Mouse (Mus musculus): Measurements from ENCODE around the gene Mtx1. TPM values are rescaled to one million over a fixed set of nuclear protein-coding genes. Genes with fewer than 3 reads are reported as not detected.
A peak's percentile ranks its signal among the peaks of the same experiment; 100 is the strongest.
"Not testable (repeated sequence)": the region's sequence is repeated elsewhere in the genome, so short reads cannot be mapped to it uniquely, and the experiment has no call there.

Mtx1 gene
- polyA plus RNA-seq, 1 experiment from 2014 or later: 159 TPM

GRCm38 (mm10) chr3:89225918-89226317 lies 970 bp downstream of the Mtx1 start:
- Histone ChIP-seq H3K4me1 (peaks cover 54% of the 10 kb centered on the region), H3K27me3 (replicated peaks) (no peaks in the 10 kb centered on the region), H3K27ac (replicated peaks) (peak overlapping the region; percentile 80), H3K4me2 (peak overlapping the region; percentile 67), H3K36me3 (no peaks in the 10 kb centered on the region), H3K9ac (replicated peaks) (peak overlapping the region; percentile 48), H3K9me3 (replicated peaks) (no peaks in the 10 kb centered on the region), H3K4me3 (replicated peaks) (peak overlapping the region; percentile 41)
- ATAC-seq (ENCODE audit: low FRiP score): peak; percentile 42
- 9% methylated on average over 4 of the region's 4 CpGs for whole genome bisulfite sequencing

GRCm38 (mm10) chr3:89225321-89225815 lies 1.5 kb downstream of the Mtx1 start:
- H3K4me1 ChIP-seq: peaks cover 54% of the 10 kb centered on the region
- H3K27me3 ChIP-seq (replicated peaks): no peaks in the 10 kb centered on the region
- H3K9ac ChIP-seq (replicated peaks): peak overlapping the region; percentile 48
- no peak for ATAC-seq (ENCODE audit: low FRiP score)
- H3K4me3 ChIP-seq (replicated peaks): peak overlapping the region; percentile 41
- H3K27ac ChIP-seq (replicated peaks): peak overlapping the region; percentile 80
- no peaks in the 10 kb centered on the region for H3K9me3 ChIP-seq (replicated peaks)
- no peaks in the 10 kb centered on the region for H3K36me3 ChIP-seq
- WGBS: 20% methylated on average over 12 of the region's 12 CpGs
- H3K4me2 ChIP-seq: peak overlapping the region; percentile 67

DNA sequence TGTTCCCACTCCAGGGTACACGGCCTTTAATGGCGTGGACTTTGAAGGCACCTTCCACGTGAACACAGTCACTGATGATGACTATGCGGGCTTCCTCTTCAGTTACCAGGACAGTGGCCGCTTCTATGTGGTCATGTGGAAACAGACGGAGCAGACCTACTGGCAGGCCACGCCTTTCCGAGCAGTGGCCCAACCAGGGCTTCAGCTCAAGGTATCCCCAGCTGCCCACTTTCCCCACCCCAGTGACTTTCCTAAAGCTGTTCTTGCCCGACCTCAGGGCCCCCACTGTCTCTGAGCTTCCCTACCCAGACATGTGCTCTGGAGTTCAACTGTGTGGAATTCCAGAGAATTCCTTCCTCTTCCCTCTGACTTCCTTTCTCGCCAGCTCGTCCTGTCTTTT lies 2.1 kb downstream of the Mtx1 start:
- 45% methylated on average over 11 of the region's 11 CpGs for WGBS
- Histone ChIP-seq H3K27me3 (replicated peaks) (no peaks in the 10 kb centered on the region), H3K27ac (replicated peaks) (peak overlapping the region; percentile 80), H3K4me2 (peak overlapping the region; percentile 67), H3K4me1 (peaks cover 54% of the 10 kb centered on the region), H3K9me3 (replicated peaks) (no peaks in the 10 kb centered on the region), H3K9ac (replicated peaks) (peak overlapping the region; percentile 48), H3K36me3 (no peaks in the 10 kb centered on the region), H3K4me3 (replicated peaks) (peak overlapping the region; percentile 41)
- ATAC-seq (ENCODE audit: low FRiP score): no peak

DNA sequence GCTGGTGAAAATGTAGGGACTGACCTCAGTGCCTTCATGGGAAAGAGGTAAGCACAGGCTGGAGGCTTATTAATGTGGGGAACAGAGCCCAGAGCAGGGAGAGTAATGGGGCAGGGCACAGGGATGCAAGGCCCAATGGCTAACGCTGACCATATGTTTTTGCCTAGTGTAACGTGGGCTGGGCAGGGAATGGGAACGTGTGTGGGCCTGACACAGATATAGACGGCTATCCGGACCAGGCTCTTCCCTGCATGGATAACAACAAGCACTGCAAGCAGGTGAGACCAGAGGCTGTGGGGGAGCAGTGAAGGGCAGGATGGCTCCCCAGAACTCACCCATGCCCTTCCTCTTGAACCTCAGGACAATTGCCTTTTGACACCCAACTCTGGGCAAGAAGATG lies 5.7 kb downstream of the Mtx1 start:
- no peaks in the 10 kb centered on the region for H3K27me3 ChIP-seq (replicated peaks)
- WGBS: 77% methylated on average over 5 of the region's 5 CpGs
- ATAC-seq (ENCODE audit: low FRiP score): no peak
- no peaks in the 10 kb centered on the region for H3K36me3 ChIP-seq
- 0 out of 2 replicates have a peak overlapping the region, but pooled peaks have one; percentile 18 for H3K27ac ChIP-seq (replicated peaks)
- H3K4me2 ChIP-seq: no peak overlapping the region
- H3K4me3 ChIP-seq (replicated peaks): no peak overlapping the region
- H3K9ac ChIP-seq (replicated peaks): no peak overlapping the region
- peaks cover 30% of the 10 kb centered on the region for H3K4me1 ChIP-seq
- no peaks in the 10 kb centered on the region for H3K9me3 ChIP-seq (replicated peaks)

DNA sequence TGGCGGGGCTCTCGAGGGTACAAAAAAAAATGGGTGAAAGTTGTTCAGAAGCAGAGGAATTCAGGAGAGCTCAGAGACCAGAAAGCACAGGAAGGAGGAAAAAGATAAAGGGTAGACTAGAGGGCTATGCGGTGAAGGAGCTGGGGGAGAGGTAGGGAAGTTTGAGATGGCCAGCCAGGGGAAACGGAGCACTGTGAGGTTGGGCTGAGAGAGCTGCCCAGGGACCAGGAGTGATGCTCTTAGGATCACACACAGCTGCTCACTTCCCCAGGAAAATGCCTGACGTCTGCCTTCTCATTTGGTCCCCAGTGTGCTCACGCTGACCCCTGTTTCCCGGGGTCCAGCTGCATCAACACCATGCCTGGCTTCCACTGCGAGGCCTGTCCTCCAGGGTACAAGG lies 7.3 kb downstream of the Mtx1 start:
- H3K4me3 ChIP-seq (replicated peaks): no peak overlapping the region
- no peak for ATAC-seq (ENCODE audit: low FRiP score)
- no peaks in the 10 kb centered on the region for H3K36me3 ChIP-seq
- H3K9me3 ChIP-seq (replicated peaks): no peaks in the 10 kb centered on the region
- no peak overlapping the region for H3K27ac ChIP-seq (replicated peaks)
- H3K27me3 ChIP-seq (replicated peaks): no peaks in the 10 kb centered on the region
- no peak overlapping the region for H3K4me2 ChIP-seq
- WGBS: 39% methylated on average over 8 of the region's 8 CpGs
- no peak overlapping the region; the same call in 1 of the 2 replicates for H3K9ac ChIP-seq (replicated peaks)
- H3K4me1 ChIP-seq: peaks cover 33% of the 10 kb centered on the region

DNA sequence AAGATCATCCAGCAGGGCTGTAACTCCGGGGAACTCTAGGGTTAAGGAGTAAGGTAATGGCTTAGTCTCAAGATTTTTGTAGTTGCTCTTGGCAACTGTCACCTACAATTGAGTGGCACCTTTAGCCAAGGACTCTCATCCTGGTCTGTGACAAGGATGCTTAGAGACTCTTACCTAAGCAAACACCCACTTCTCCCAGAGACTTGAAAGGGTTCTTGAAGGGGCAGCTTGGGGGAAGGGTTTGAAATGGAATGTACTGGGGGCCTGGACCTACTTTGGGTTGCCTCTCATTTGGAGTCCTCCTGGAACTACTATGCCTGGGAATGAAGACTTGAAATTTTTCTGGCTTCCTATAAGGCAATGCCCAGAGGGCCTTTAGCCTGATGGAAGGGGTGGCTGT lies 8.6 kb downstream of the Mtx1 start:
- H3K27ac ChIP-seq (replicated peaks): no peak overlapping the region
- WGBS: 77% methylated on average over 1 of the region's 1 CpGs
- no peaks in the 10 kb centered on the region for H3K9me3 ChIP-seq (replicated peaks)
- no peak overlapping the region for H3K4me3 ChIP-seq (replicated peaks)
- H3K36me3 ChIP-seq: no peaks in the 10 kb centered on the region
- H3K4me1 ChIP-seq: peaks cover 27% of the 10 kb centered on the region
- H3K27me3 ChIP-seq (replicated peaks): no peaks in the 10 kb centered on the region
- H3K9ac ChIP-seq (replicated peaks): no peak overlapping the region
- ATAC-seq (ENCODE audit: low FRiP score): no peak
- H3K4me2 ChIP-seq: no peak overlapping the region

GRCm38 (mm10) chr3:89216407-89216806 lies 10.5 kb downstream of the Mtx1 start:
- H3K9me3 ChIP-seq (replicated peaks); H3K36me3 ChIP-seq; H3K4me3 ChIP-seq (replicated peaks); H3K9ac ChIP-seq (replicated peaks); H3K27me3 ChIP-seq (replicated peaks); ATAC-seq (ENCODE audit: low FRiP score): not testable (repeated sequence)
- peak overlapping the region; percentile 99 for H3K27ac ChIP-seq (replicated peaks)
- peak overlapping the region; percentile 85; the same call in 1 of the 2 replicates for H3K4me2 ChIP-seq
- peaks cover 46% of the 10 kb centered on the region for H3K4me1 ChIP-seq
- 71% methylated on average over 7 of the region's 7 CpGs for WGBS

- peak overlapping the region; percentile 79 for H3K4me3 ChIP-seq (replicated peaks)
- peaks cover 3% of the 10 kb centered on the region; the same call in 1 of the 2 replicates for H3K36me3 ChIP-seq
- peak; percentile 35 for ATAC-seq (ENCODE audit: low FRiP score)
- H3K9ac ChIP-seq (replicated peaks): peak overlapping the region; percentile 68
- H3K27me3 ChIP-seq (replicated peaks): no peaks in the 10 kb centered on the region
- peak overlapping the region; percentile 99 for H3K27ac ChIP-seq (replicated peaks)
- H3K4me2 ChIP-seq: peak overlapping the region; percentile 85
- under 1% methylated on average over 6 of the region's 6 CpGs for WGBS
- no peaks in the 10 kb centered on the region for H3K9me3 ChIP-seq (replicated peaks)
- peaks cover 45% of the 10 kb centered on the region for H3K4me1 ChIP-seq
Measured at GRCm38 (mm10) chr3:89215853-89216252, 11.0 kb downstream of the Mtx1 start.

- Histone ChIP-seq H3K4me2 (peak within 1 kb of the TSS; percentile 85), H3K9me3 (replicated peaks) (no peaks in the 10 kb centered on the region), H3K27me3 (replicated peaks) (no peaks in the 10 kb centered on the region), H3K4me3 (replicated peaks) (peak within 1 kb of the TSS; percentile 79), H3K27ac (replicated peaks) (peak within 1 kb of the TSS; percentile 99), H3K4me1 (peaks cover 48% of the 10 kb centered on the region), H3K36me3 (peaks cover 12% of the 10 kb centered on the region), H3K9ac (replicated peaks) (peak within 1 kb of the TSS; percentile 68)
- WGBS: under 1% methylated on average over 19 of the region's 19 CpGs
- no peak for ATAC-seq (ENCODE audit: low FRiP score)
Measured at GRCm38 (mm10) chr3:89214681-89215411, 12.0 kb downstream of the Mtx1 start, which contains the start of gene Thbs3. Gene Thbs3 (plus strand): TSS chr3:89215180.

DNA sequence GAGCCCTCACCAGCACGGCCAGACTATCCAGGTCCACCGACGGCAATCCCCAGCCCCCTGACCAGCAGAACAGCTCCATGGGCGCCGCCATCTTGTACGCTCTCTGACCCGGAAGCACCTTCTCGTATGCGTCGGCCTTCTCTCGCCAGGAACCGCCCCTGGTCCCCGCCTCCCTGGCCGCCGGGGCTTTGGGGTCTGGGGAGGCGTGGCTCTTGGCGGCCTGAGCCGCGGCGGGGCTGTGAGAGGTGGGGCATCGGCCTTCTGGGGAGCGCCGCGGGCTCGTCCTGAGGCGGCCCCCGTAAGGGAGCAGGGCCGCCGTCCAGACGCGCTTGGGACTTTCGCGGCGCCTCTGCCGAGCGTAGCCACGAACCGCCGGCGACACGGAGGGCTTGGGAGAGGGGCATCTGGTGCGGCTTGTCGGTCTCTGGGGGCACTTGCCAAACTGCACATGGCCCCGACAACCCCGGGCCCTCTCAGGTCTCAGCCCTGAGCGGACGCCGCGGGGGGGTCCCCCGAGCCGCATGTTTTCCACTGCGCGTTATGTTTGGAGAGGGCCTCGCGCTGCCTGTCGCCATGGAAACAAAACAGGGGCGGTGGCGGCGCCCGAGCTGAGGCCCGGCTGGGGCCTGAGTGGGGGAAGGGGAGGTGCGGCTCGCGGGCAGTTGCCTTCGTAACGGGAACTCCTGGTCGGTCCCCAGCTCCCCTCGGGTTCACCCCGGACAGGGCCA lies 12.9 kb downstream of the Mtx1 start:
- Histone ChIP-seq H3K27me3 (replicated peaks) (no peaks in the 10 kb centered on the region), H3K9ac (replicated peaks) (peak overlapping the region; percentile 68), H3K9me3 (replicated peaks) (no peaks in the 10 kb centered on the region), H3K4me1 (peaks cover 48% of the 10 kb centered on the region), H3K27ac (replicated peaks) (peak overlapping the region; percentile 99), H3K4me3 (replicated peaks) (peak overlapping the region; percentile 79), H3K4me2 (peak overlapping the region; percentile 85), H3K36me3 (peaks cover 21% of the 10 kb centered on the region)
- peak; percentile 91 for ATAC-seq (ENCODE audit: low FRiP score)
- WGBS: under 1% methylated on average over 69 of the region's 69 CpGs

- Histone ChIP-seq H3K4me3 (replicated peaks) (no peak overlapping the region), H3K36me3 (peaks cover 53% of the 10 kb centered on the region), H3K9ac (replicated peaks) (no peak overlapping the region), H3K27ac (replicated peaks) (no peak overlapping the region; the same call in 1 of the 2 replicates), H3K9me3 (replicated peaks) (no peaks in the 10 kb centered on the region), H3K4me2 (no peak overlapping the region), H3K4me1 (peaks cover 42% of the 10 kb centered on the region), H3K27me3 (replicated peaks) (no peaks in the 10 kb centered on the region)
- WGBS: 77% methylated on average over 7 of the region's 7 CpGs
- ATAC-seq (ENCODE audit: low FRiP score): no peak
Measured at GRCm38 (mm10) chr3:89210731-89211130, 16.2 kb downstream of the Mtx1 start.

Data from neural tube, embryonic 15.5 days (tissue).